Mouse (Mus musculus): ENCODE measurements around the gene Col6a3.

Gene Col6a3

DNA sequence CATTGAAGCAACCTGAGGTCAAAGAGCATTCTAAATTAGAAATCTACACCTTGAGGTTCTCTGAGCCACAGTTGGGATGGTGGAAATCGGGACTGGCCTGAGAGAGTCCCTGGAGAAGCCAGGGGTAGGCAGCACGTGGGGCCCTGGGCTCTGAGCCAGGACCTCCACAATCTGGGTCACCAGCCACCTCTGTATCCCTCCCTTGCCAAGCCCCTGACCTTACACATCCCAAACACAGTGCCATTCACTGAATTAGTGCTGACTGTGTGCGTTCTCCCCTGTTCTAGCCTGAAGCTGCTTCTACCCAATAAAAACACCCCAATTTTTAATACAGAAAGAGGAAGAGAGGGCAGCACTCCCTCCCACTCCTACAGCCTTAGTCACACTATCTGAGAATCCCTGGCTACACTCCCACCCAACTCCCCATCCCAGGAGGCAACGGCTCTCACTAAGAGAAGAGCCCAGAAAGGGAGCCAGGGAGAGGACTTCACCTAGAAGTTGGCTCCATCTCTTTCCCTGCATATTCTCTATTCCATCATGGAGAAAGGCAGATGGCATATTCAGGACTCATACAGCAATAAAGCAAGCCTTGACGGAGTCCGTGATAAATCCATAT, 46.4 kb downstream of the Col6a3 start:
- DNase-seq (ENCODE audit: low spot score in 2 of 2) = no peak

DNA sequence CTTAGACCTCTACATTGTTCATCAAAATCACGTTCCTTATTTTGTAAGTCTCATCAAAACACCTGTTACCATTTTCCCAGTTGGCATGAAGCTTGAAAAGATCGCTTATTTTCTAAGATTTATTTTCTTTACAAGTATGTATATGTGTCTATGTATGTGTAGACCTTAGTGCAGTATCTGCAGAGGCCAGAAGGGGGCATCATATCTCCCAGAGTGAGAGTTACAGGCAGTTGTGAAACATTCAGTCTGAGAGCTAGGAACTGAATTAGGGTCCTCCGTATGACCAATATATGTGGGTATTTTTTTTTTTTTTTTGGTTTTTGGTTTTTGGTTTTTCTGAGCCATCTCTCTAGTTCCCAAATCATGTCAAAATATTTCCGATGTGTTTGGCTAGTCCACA, 50.4 kb downstream of the Col6a3 start:
- no peak for DNase-seq (ENCODE audit: low spot score in 2 of 2)

- no peak for DNase-seq (ENCODE audit: low spot score in 2 of 2)
Measured at GRCm38 (mm10) chr1:90790925-90791324, 52.8 kb downstream of the Col6a3 start.

DNA sequence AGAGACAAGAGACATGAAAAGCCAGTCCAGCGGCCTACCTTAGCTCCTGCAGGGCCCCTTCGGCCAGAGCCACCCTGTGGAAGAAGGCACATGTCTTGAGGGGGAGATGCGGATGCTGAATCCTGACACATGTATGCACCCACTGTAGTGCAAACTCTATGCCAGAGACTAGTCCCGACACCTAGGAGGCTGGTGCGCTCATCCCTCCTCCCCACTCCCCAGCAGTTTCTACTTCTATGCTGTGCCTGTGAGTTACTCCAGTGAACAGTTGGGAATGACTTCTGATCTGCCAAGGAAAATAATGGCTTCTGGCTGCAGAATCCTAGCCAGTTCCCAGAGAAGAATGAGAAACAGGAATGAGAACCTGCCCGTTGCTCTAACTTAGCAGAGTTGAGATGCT, 54.3 kb downstream of the Col6a3 start:
- DNase-seq (ENCODE audit: low spot score in 2 of 2) = no peak

DNA sequence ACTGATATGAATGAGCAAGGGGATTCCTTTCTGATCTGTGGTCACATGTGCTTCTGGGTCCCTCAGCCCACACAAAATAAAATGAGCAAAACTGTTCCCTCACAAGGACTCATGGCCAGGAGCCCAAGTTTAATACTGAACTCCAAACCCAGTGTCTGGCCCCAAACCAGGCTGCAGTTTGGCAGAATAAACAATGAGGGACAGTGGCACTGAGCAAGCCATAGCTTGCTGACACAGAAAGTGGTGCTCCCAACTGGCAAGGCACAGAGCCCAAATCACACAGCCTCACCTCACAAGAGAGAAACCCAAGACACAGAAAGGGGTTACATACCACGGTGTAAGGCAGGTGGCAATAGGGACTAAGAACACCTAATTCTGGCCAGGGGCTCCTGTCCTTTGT, 63.3 kb downstream of the Col6a3 start:
- no peak for DNase-seq (ENCODE audit: low spot score in 2 of 2)

- DNase-seq (ENCODE audit: low spot score in 2 of 2) = no peak
Measured at GRCm38 (mm10) chr1:90779072-90779471, 64.7 kb downstream of the Col6a3 start.

GRCm38 (mm10) chr1:90775477-90776241, 68.1 kb downstream of the Col6a3 start:
- DNase-seq (ENCODE audit: low spot score in 2 of 2) = no peak

GRCm38 (mm10) chr1:90771172-90771571, 72.6 kb downstream of the Col6a3 start:
- DNase-seq (ENCODE audit: low spot score in 2 of 2) = no peak

GRCm38 (mm10) chr1:90770027-90770426, 73.7 kb downstream of the Col6a3 start:
- no peak for DNase-seq (ENCODE audit: low spot score in 2 of 2)

DNA sequence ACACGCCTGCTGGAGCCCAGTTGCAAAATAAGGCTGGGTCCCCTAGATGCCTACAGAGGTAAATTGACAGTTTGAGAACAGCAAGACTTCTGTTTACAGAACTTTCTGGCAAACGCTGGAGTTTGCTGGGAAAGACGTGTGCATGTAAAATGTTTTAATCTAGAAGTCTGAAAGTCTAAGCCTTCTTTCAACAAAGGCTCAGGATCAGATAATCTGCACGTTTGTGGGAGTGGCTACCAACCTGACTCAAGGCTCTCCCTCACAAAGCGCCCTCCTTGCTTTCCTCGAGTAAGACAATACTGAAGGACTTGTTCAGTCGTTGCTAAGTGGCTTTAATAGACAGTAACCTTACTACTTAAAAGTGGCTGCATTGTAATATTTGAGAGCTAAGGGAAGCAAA, 74.5 kb downstream of the Col6a3 start:
- no peak for DNase-seq (ENCODE audit: low spot score in 2 of 2)

GRCm38 (mm10) chr1:90758091-90758673, 85.6 kb downstream of the Col6a3 start:
- no peak for DNase-seq (ENCODE audit: low spot score in 2 of 2)

DNA sequence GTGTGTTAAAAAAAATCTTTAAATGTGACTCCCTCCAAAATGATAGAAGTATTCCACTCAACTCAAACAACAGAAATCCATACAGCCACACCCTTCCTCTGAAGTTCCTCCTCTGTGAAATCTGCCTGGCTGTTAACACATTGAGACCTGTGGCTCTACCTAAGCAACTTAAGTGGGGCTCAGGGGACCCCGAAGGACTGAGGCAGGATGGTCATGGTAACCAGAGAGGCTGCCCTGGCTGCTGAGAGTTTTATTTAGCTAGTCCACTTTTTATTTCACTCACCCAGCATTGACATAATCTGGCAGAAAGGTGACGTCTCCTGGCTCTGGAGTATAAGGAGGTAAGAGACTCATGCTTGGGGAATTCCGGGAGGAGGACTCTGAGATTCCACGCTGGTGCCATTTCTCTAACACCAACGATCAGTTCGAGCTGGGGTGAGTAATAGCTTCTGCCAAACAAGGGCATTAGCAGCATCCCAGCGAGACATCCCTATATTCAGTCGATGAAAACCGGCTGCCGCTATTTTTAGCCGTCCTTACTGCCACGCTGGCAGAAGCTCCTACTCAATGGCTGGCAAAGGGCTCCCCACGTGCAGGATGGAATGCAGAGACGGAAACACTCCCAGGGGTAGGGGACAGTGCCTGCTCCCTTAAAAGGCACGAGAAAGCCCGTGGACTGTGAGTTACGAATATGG, 89.8 kb downstream of the Col6a3 start:
- DNase-seq (ENCODE audit: low spot score in 2 of 2) = no peak

DNA sequence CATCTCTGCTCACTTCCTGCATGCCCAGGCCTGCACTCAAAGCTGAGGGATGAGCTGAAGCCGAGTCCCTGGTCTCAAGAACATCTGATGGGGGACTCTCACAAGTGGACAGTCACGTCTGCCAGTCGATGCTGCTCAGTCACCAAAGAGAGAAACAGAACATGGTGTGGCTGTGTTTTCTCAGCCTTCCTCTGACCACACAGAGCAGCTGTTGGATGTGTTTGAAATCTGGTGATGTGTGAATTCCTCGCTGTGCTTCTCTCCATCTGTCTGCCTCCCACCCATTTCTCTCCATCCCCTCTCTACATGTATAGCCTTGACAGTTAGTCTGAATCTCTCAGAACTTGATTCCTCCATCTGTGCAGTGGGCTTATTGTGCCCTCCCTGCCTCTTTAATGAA, 92.5 kb downstream of the Col6a3 start:
- no peak for DNase-seq (ENCODE audit: low spot score in 2 of 2)

DNA sequence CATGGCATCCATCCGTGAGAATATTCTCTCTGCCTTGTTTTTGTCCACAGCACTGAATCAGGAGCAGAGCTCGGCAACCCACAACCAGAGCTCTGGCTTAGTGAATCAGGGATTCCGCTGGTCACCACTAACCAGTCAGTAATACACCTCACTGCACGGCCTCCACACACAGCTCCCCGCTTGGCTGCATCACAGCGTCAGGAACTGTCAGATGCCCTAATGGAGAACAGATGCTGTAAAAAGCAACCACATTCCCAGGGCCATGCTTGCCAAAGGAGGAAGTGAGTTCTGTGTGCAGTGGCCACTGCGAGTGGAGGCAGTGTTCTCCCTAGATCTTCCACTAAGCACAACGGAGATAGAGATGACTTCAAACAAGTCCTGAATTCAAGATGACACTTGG, 93.6 kb downstream of the Col6a3 start:
- DNase-seq (ENCODE audit: low spot score in 2 of 2) = no peak

DNA sequence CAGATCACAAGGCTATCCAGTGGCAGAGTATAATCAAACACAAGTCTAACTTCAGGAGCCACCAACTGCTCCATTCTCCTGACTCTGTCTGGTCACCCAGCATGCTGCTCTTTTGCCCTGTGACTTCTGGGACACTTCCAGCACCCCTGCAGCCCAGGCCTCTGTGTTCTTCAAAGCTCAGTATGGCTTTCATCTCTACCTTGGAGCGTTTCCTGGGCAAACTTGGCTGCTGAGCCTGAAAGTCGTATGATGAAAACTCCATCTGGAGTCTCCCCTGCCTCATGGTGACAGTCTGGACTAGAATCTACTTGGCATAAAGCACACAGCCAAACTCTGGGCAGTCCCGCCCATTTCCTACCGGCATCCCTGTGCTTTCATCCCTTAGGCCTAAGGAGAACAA, 95.2 kb downstream of the Col6a3 start:
- DNase-seq (ENCODE audit: low spot score in 2 of 2) = no peak

DNA sequence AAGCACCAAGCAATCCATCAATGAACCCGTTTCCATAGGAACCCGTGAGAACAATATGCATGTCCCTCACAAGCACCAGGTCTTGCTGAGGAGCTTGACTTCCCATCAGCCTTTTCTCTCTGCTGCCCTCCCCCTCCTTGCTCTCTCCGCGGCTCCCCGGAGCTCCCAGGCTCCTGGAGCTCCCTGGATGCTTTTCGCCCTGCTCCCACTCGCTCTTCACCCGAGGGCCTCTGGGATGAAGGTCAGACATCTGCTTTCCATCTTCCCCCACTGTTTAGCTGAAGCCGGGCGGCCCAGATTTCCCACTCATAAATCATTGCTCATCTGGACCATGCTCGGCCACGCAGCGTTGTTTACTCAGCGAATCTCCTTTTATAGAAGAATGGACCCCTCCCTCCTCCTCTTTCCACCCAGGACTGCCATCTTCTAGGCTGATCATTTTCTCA, 99.8 kb downstream of the Col6a3 start:
- no peak for DNase-seq (ENCODE audit: low spot score in 2 of 2)

DNA sequence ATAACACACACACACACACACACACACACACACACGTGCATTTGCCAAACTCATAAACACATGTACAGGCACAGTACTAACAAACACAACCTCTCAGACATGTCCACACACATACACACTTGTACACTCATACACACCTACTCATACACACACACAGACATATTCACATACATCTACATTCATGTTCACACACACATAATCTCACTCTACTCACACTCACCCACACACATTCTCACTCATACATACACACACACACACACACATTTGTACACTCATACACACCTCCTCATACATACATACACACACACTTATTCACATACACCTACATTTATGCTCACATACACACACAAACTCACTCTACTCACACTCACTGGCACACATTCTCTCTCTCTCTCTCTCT, 100.3 kb downstream of the Col6a3 start:
- DNase-seq (ENCODE audit: low spot score in 2 of 2) = no peak

DNA sequence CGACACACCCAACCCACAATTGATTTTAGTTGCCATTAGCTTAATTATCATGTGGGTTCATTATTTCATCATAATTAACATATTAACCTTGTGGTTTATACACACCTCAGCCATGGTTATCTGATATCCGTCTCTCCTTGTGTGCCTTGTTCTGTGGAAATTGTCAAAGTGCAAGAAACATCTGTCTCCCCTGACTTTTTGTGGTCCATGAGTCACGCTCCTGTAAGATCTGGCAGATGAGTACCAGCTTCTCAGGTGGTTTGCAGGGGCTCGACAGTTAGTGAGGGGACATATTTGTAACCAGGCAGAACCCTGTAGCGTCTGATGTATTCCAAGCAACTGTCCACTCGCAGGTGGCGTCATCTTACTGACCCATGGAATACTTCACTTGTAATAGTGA, 101.1 kb downstream of the Col6a3 start:
- DNase-seq (ENCODE audit: low spot score in 2 of 2) = no peak

DNA sequence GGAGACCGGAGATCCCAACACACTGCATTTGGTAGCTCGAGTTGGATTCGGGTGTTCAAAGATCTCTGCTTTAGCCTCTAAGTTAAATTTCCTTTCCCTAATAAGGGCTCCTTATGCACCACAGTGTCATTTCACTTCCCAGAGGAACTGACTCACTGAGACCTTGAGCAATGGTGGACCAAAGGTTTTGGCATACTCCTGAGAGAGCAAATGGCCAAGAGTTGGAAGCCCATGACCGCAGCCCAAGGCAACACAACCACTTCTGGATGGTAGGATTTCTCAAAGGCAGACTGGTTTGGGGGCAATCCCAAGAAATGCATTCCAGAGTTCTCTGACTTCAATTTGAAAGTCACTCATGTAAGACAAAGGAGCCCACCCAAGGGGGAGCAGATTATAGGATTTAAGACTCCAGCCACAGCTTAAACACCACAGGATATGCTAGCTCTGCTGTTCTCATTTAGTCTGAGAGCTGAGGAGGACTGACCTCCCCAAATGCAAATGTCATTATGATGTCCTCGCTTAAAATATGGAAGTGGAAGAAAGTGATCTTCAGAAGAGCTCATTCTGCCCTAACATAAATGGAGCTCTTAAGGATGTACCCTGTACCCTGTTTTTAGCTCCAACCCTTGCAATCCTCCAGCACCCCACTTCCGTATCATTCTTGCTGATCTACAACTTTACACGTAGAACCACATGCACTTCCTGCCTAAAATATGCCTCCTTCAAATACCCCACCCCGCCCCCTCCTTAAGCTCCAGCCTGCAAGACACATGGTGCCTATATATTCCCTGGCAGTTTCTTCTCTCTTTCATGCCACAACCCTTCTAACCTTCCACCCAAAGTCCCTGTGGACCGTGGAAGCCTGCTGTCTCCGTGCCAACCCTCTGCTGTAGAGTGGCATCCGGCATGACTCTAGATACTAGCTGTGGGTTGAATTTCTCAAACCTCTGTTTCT, 103.3 kb downstream of the Col6a3 start:
- no peak for DNase-seq (ENCODE audit: low spot score in 2 of 2)

GRCm38 (mm10) chr1:90738913-90739312, 104.9 kb downstream of the Col6a3 start:
- no peak for DNase-seq (ENCODE audit: low spot score in 2 of 2)

DNA sequence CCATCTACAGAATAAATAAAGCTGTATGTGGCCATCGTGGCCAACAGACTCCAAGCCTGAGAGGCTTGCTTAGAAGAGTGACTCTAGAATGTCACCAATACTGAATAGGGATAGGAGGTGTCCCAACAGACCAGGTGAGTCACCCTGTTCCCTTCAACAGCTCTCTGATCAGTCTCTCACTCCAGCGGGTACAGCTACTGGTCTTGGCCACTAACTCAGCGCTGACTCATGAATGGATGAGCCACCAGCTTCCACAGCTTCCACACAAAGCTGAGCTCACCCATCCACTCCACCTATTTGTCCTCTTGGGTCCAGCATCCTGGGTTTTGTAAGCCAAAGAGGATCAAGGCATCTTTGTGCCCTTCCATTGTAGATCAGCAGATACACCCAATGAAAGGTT, 114.3 kb downstream of the Col6a3 start:
- DNase-seq (ENCODE audit: low spot score in 2 of 2) = no peak

All from natural killer cell, adult 2 months (primary cell).